Mouse (Mus musculus): ENCODE results near the gene Mrpl24.

- TF ChIP-seq GATA1 (IDR thresholded peaks at IDR 0.05; ENCODE audit: low read length) (no peak), TAL1 (IDR thresholded peaks at IDR 0.05; ENCODE audit: low read length) (no peak)
Observed at GRCm38 (mm10) chr3:87958967-87959366, 39.7 kb downstream of the Mrpl24 start.
